ENCODE assay signal across 8 mouse cellular contexts in the genomic region with DNA sequence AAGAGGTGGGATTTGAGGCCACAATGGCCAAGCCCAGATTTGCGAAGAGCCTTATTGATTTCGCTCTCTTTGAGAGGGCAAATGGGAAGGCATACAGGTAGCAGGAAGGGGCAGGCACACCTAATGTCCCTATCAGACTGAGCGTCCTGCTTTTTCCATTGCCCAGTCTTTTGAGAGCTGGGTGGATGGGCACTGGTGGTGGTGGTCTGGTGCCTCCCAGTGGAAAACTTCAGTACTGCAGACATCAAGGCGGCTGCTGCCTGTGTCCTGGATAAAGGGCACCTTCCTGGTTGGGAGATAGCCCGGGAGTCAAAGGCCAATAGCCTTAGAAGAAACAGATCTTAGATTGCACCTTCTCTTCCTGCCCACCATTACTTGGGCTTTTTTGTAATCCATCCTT. TPM values are rescaled to one million over a fixed set of nuclear protein-coding genes. Genes with fewer than 3 reads are reported as not detected.
DNase-seq lines count a peak whose midpoint lies in the region; ATAC-seq and TF ChIP-seq lines count a peak whose summit lies in the region.

No protein-coding gene starts in this region.

- peak; percentile 83 for DNase-seq in hindbrain, embryonic 11.5 days (ENCODE audit: low spot score)
- DNase-seq in cerebellum, adult 11 months: peak; percentile 85
- peak; percentile 84 for DNase-seq in kidney, adult 2 months
- DNase-seq in limb, embryonic 14.5 days (ENCODE audit: low spot score): peak; percentile 53
- DNase-seq in thymus, postnatal 0 days (ENCODE audit: low spot score): peak; percentile 24

- H3K4me2 ChIP-seq in hindbrain, embryonic 11.5 days (replicated peaks; ENCODE audit: low read depth, low read length): no peak overlapping the region
- H3K4me2 ChIP-seq in hindbrain, embryonic 13.5 days: no peak overlapping the region
- no peak overlapping the region for H3K4me2 ChIP-seq in forebrain, embryonic 16.5 days (ENCODE audit: low read length)
- no peak overlapping the region for H3K4me2 ChIP-seq in limb, embryonic 14.5 days (replicated peaks; ENCODE audit: low read depth, low read length, severe bottlenecking)

- no peaks in the 10 kb centered on the region for H3K27me3 ChIP-seq in hindbrain, embryonic 11.5 days (ENCODE audit: control insufficient read depth, insufficient read depth, low read length)
- H3K27me3 ChIP-seq in hindbrain, embryonic 13.5 days: 0 out of 2 replicates have a peak, but pooled peaks cover 3% of the 10 kb centered on the region
- H3K27me3 ChIP-seq in forebrain, embryonic 16.5 days (replicated peaks; ENCODE audit: control insufficient read depth, insufficient read depth, low read length): no peaks in the 10 kb centered on the region
- H3K27me3 ChIP-seq in kidney, adult 2 months (replicated peaks; ENCODE audit: control insufficient read depth, insufficient read depth, low read length): no peaks in the 10 kb centered on the region
- H3K27me3 ChIP-seq in limb, embryonic 14.5 days (ENCODE audit: control insufficient read depth, insufficient read depth, low read length): no peaks in the 10 kb centered on the region

- WGBS in hindbrain, embryonic 11.5 days: 27% methylated on average over 5 of the region's 5 CpGs
- 38% methylated on average over 5 of the region's 5 CpGs for whole genome bisulfite sequencing in hindbrain, embryonic 13.5 days
- 26% methylated on average over 5 of the region's 5 CpGs for WGBS in forebrain, embryonic 16.5 days
- WGBS in kidney, adult 2 months: 32% methylated on average over 5 of the region's 5 CpGs
- 33% methylated on average over 5 of the region's 5 CpGs for WGBS in limb, embryonic 14.5 days

- no peaks in the 10 kb centered on the region for H3K36me3 ChIP-seq in hindbrain, embryonic 11.5 days (ENCODE audit: control insufficient read depth, insufficient read depth, low read length)
- no peaks in the 10 kb centered on the region for H3K36me3 ChIP-seq in hindbrain, embryonic 13.5 days
- no peaks in the 10 kb centered on the region for H3K36me3 ChIP-seq in forebrain, embryonic 16.5 days (ENCODE audit: control insufficient read depth, insufficient read depth)
- H3K36me3 ChIP-seq in kidney, adult 2 months (ENCODE audit: control insufficient read depth, insufficient read depth, low read length): no peaks in the 10 kb centered on the region
- H3K36me3 ChIP-seq in limb, embryonic 14.5 days (ENCODE audit: control insufficient read depth, insufficient read depth, low read length): no peaks in the 10 kb centered on the region

- H3K27ac ChIP-seq in hindbrain, embryonic 11.5 days (ENCODE audit: low read depth, low read length): no peak overlapping the region
- H3K27ac ChIP-seq in hindbrain, embryonic 13.5 days: no peak overlapping the region
- H3K27ac ChIP-seq in forebrain, embryonic 16.5 days (ENCODE audit: low read length): no peak overlapping the region
- no peak overlapping the region for H3K27ac ChIP-seq in kidney, adult 2 months (ENCODE audit: insufficient read depth, low read depth, low read length)
- H3K27ac ChIP-seq in limb, embryonic 14.5 days (replicated peaks; ENCODE audit: low read depth, low read length): no peak overlapping the region

- no peaks in the 10 kb centered on the region for H3K9me3 ChIP-seq in hindbrain, embryonic 11.5 days (ENCODE audit: control insufficient read depth, low read length)
- H3K9me3 ChIP-seq in hindbrain, embryonic 13.5 days: no peaks in the 10 kb centered on the region
- H3K9me3 ChIP-seq in forebrain, embryonic 16.5 days (ENCODE audit: control insufficient read depth, low read length): no peaks in the 10 kb centered on the region
- no peaks in the 10 kb centered on the region for H3K9me3 ChIP-seq in limb, embryonic 14.5 days (ENCODE audit: control insufficient read depth, low read length)

- H3K9ac ChIP-seq in hindbrain, embryonic 11.5 days (ENCODE audit: low read depth, low read length): no peak overlapping the region
- no peak overlapping the region for H3K9ac ChIP-seq in hindbrain, embryonic 13.5 days
- H3K9ac ChIP-seq in forebrain, embryonic 16.5 days (replicated peaks; ENCODE audit: low read depth, low read length): no peak overlapping the region
- no peak overlapping the region for H3K9ac ChIP-seq in limb, embryonic 14.5 days (ENCODE audit: low read depth, low read length, severe bottlenecking)

- no peak overlapping the region for H3K4me3 ChIP-seq in hindbrain, embryonic 11.5 days (ENCODE audit: low read depth, low read length)
- no peak overlapping the region for H3K4me3 ChIP-seq in hindbrain, embryonic 13.5 days
- no peak overlapping the region for H3K4me3 ChIP-seq in forebrain, embryonic 16.5 days (replicated peaks; ENCODE audit: low read length)
- H3K4me3 ChIP-seq in kidney, adult 2 months (ENCODE audit: insufficient read depth, low read depth, low read length): no peak overlapping the region
- no peak overlapping the region for H3K4me3 ChIP-seq in limb, embryonic 14.5 days (replicated peaks; ENCODE audit: low read length)

- no peak for TF ChIP-seq POLR2A in kidney, adult 2 months (IDR thresholded peaks at IDR 0.05; ENCODE audit: low read depth, low read length)
- TF ChIP-seq POLR2A in limb, embryonic 14.5 days (IDR thresholded peaks at IDR 0.05; ENCODE audit: borderline replicate concordance, extremely low read depth, insufficient read depth, insufficient read length): no peak

- no peaks in the 10 kb centered on the region; the same call in 1 of the 2 replicates for H3K4me1 ChIP-seq in hindbrain, embryonic 11.5 days (replicated peaks; ENCODE audit: control insufficient read depth, insufficient read depth, low read length)
- peaks cover 13% of the 10 kb centered on the region for H3K4me1 ChIP-seq in hindbrain, embryonic 13.5 days (replicated peaks)
- H3K4me1 ChIP-seq in forebrain, embryonic 16.5 days (replicated peaks; ENCODE audit: control insufficient read depth, insufficient read depth, low read length): peaks cover 6% of the 10 kb centered on the region
- no peaks in the 10 kb centered on the region for H3K4me1 ChIP-seq in kidney, adult 2 months (ENCODE audit: control insufficient read depth, insufficient read depth, low read length)
- peaks cover 3% of the 10 kb centered on the region for H3K4me1 ChIP-seq in limb, embryonic 14.5 days (ENCODE audit: control insufficient read depth, insufficient read depth, low read length)

- peak; percentile 96 for TF ChIP-seq CTCF in kidney, adult 2 months (conservative IDR thresholded peaks at IDR 0.05; ENCODE audit: insufficient read depth, insufficient read length, low read depth, low read length)

- no peak for ATAC-seq in hindbrain, embryonic 11.5 days (ENCODE audit: low FRiP score)
- ATAC-seq in hindbrain, embryonic 13.5 days (ENCODE audit: low FRiP score): no peak
- peak; percentile 62; the same call in 1 of the 2 replicates for ATAC-seq in forebrain, embryonic 16.5 days
- ATAC-seq in limb, embryonic 14.5 days (ENCODE audit: low FRiP score, low read depth): no peak
- ATAC-seq in neutrophil, adult 5-6 weeks (ENCODE audit: extremely low read depth, insufficient number of reproducible peaks, low FRiP score, poor library complexity, severe bottlenecking): peak; percentile 53; the same call in 1 of the 2 replicates

RNA-seq across cellular contexts. Expression of a gene that starts 47.4 kb away (rescaled TPM):
- not detected in 2 replicates for polyA plus RNA-seq in hindbrain, embryonic 11.5 days (2014; fragmentation: Nextera tagmentation; extraction: Ambion mirVana)
- not detected in 2 replicates for polyA plus RNA-seq in hindbrain, embryonic 13.5 days (2015; fragmentation: Nextera tagmentation; extraction: Ambion mirVana)
- polyA plus RNA-seq in forebrain, embryonic 16.5 days (2015; fragmentation: Nextera tagmentation; extraction: Ambion mirVana): not detected in 2 replicates
- polyA plus RNA-seq in kidney, adult 2 months (2012; rRNA removed): 0.14 TPM in 1 of 2 replicates, not detected in the other
- polyA plus RNA-seq in limb, embryonic 14.5 days (2012; rRNA removed): 0.09 and 0.11 TPM in 2 replicates
- polyA plus RNA-seq in limb, embryonic 14.5 days (2014; fragmentation: Nextera tagmentation; extraction: Ambion mirVana): not detected in 2 replicates
- total RNA-seq in neutrophil, adult 5-6 weeks (2017): not detected in 2 replicates
- polyA plus RNA-seq in thymus, postnatal 0 days (2015; fragmentation: Nextera tagmentation; extraction: Ambion mirVana): 0.45 and 0.74 TPM in 2 replicates

Comparison
In these comparisons a context has a peak if more than half of its experiments do, and no peak if none do; other contexts are left out.
1. ATAC-seq: peak in forebrain, embryonic 16.5 days (single experiment) and neutrophil, adult 5-6 weeks (single experiment); none in hindbrain, embryonic 11.5 days (single experiment), hindbrain, embryonic 13.5 days (single experiment) and limb, embryonic 14.5 days (single experiment).
2. DNase-seq: peak in every context shown above with its lines; median percentile 85 in cerebellum, adult 11 months; 84 in kidney, adult 2 months; 83 in hindbrain, embryonic 11.5 days; 53 in limb, embryonic 14.5 days; 24 in thymus, postnatal 0 days.